Mouse (Mus musculus): ENCODE data around the gene Car5a.

Car5a gene

DNA sequence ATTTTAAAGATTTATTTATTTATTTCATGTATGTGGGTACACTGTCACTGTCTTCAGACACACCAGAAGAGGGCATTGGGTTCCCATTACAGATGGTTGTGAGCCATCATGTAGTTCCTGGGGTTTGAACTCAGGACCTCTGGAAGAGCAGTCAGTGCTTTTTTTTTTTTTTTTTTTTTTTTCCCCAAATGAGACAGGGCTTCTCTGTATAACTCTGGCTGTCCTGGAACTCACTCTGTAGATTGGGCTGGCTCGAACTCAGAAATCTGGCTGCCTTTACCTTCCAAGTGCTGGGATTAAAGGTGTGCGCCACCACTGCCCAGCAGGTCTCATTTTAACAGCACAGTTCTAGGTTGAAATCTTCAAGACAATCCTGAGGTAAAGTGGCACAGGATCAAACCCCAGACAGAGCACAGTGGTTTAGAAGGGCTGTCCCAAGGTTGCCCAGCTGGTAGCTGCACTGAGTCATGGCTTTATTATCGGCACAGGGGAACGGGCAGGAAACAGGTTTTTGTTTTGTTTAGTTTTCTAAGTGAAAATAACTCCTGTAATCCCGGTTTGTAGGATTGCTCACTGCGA lies 4.6 kb upstream of the Car5a start, which contains the start of gene Banp:
Banp (plus strand) TSS at position 529 of the 579 bp plus-strand sequence.
- CTCF ChIA-PET = interaction anchor here in 2 of 4 experiments (0.6 to 2.8 kb wide), 5 partner anchors 14 to 369 kb away, joined by 3 to 20 read pairs (median 6); no protein-coding TSS in a partner anchor
- POLR2A ChIA-PET = interaction anchor here (0.6 to 9.6 kb wide), 28 partner anchors 9 to 615 kb away, joined by 3 to 154 read pairs (median 9); partner anchors contain the start of genes Slc7a5 (in 2 of the 4) and Zcchc14 (in 1 of the 4)

DNA sequence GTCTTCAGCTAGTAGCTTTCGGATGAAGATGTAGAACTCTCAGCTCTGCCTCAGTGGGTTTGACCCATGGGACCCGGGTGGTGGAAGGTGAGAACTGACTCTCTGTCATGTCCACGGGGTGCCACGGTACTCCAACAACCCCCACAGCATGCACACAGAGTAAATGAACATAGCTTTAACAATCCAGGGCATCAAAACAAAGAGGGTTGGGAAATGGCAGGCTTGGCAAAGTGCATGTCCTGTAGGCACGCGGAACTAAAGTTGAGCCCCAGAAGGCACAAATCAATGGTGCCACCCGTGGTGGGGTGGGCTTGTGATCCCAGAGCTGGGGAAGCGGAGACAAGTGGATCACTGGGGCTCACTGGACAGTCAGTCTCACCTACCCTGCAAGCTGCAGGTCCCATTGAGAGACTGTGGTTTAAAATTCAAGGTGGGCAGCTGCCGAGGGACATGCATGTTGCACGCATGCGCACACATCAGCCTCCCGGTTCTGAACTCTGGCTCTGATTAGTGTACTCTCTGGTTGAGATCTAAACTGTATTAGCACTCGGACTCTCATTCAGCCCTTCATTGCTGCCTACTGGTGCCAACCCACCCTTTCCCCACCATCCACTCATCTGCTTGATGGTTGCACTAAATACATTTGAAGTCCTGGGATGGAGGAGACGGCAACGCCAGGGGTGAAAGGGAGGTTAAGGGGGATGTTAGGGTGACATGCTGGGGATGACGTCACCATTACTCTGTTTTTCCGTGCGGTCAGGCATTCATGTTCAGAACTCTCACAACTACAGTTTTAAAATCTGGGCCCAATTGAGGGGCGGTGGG lies 3.8 kb upstream of the Car5a start:
- POLR2A ChIA-PET = interaction anchor here (0.5 to 6.0 kb wide), 69 partner anchors 9 to 575 kb away, joined by 3 to 87 read pairs (median 4); partner anchors contain the start of genes Slc7a5 (in 2 of the 4), Cyba (in 1 of the 4), Fbxo31 (in 1 of the 4) and Klhdc4 (in 1 of the 4)
- CTCF ChIA-PET = interaction anchor here (0.5 to 2.8 kb wide), 17 partner anchors 14 to 1464 kb away, joined by 3 to 23 read pairs (median 4); no protein-coding TSS in a partner anchor

DNA sequence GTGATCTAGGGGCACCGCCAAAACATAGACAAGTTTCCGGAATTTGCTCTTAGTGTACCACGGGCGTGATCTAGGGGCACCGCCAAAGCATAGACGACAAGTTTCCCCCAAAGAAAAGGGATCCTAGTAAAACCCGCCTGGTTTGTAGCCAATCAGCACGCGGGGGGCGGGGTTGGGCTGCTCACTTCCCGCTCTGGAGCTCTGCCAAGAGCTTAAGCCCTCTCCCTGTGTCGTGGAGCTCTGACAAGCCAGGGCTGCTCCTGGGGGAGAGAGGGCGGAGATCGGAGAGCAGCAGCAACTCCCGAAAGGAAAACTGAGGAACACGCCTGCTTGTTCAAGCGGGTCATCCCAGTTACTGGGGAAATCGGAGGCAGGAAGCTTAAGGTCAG lies 3.0 kb upstream of the Car5a start:
- CTCF ChIA-PET = interaction anchor here (0.5 to 2.8 kb wide), 20 partner anchors 13 to 1465 kb away, joined by 3 to 23 read pairs (median 4); no protein-coding TSS in a partner anchor
- POLR2A ChIA-PET = interaction anchor here (0.5 to 6.0 kb wide), 65 partner anchors 8 to 576 kb away, joined by 3 to 87 read pairs (median 4); partner anchors contain the start of genes Slc7a5 (in 2 of the 4), Cyba (in 1 of the 4), Fbxo31 (in 1 of the 4) and Klhdc4 (in 1 of the 4)

DNA sequence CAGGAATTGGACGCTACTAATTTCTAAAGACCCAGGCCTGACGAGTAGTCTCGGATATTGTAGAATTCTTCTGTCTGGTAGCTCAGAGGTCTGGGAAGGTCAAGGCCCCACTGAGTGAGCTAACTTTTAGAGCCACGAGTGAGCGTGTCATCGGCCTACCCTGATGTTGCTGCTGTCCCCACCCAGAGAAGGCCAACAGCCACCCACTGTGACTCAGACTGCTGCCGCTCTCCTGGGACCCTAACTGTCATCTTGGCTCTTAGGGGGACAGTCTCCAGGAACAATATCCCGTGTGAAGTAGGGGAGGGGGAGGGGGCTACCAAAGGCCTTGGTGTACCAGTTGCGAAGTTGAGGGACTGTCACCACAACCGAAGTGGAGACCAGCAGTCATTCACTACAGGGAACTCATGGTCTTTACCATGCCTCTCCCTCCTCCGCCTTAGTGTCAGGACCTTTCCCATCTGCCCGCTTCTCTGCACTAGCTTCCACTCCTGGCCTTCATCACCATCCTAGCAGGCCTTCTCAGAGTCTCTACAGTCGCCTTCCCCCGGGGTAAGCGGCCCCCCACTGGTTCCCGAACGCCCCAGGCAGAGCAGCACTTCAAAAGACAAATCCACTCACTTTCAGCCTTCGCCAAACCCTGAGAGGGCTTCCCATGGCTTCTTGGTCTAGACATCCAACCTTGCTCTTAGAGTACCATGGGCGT lies 2.5 kb upstream of the Car5a start:
- ChIA-PET CTCF (interaction anchor here (0.5 to 2.8 kb wide), 16 partner anchors 12 to 322 kb away, joined by 3 to 23 read pairs (median 4); no protein-coding TSS in a partner anchor), POLR2A (interaction anchor here (0.8 to 6.0 kb wide), 53 partner anchors 8 to 486 kb away, joined by 3 to 87 read pairs (median 4); partner anchors contain the start of genes Slc7a5 (in 2 of the 4), Cyba (in 1 of the 4), Fbxo31 (in 1 of the 4) and Klhdc4 (in 1 of the 4))

DNA sequence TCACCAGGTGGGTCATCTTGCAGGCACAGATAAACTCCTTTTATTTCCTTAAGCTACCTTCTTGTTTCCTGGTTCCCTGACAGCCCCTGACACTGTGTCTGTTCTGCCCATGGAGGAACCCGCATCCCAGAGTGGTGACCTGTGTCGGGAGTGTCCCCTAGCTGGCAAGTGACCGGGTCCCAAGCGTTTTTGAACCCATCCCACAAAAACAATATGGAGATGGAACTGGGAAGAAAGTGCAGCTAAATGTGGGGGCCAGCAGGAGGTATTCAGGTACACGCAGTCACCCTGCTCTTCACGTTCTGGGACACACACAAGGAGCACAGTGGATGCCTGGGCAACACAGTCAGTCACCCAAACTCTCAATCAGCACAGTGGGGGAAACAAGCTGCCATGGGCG lies 1.6 kb upstream of the Car5a start:
- ChIA-PET POLR2A (interaction anchor here in 3 of 4 experiments (0.9 to 6.0 kb wide), 16 partner anchors 7 to 104 kb away, joined by 3 to 87 read pairs (median 14); partner anchors contain the start of gene Slc7a5 (in 2 of the 3)), CTCF (interaction anchor here in 2 of 4 experiments (1.1 to 2.8 kb wide), 6 partner anchors 11 to 323 kb away, joined by 3 to 20 read pairs (median 6); no protein-coding TSS in a partner anchor)

DNA sequence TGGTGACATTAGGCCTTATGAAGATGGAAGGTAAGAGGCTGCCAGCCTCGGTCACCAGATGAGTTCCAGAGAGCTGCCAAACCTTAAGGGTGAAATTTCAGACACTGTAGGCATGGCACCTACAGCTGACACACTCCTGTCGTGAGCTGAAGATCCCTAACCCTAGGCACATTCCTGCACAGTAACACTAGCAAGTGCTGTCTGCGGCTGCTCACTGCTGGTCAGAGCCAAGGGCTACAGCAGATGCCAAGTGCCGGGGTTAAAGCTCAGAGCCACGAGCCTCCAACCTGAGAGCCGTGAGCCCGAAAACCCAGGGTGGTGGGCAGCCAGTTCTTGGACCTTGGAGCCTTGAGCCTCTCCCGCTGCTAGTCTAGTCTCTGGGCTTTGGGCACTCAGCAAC lies 988 bp downstream of the Car5a start:
- ChIA-PET CTCF (interaction anchor here in 3 of 4 experiments (0.7 to 1.9 kb wide), 8 partner anchors 8 to 839 kb away, joined by 3 to 11 read pairs (median 5); no protein-coding TSS in a partner anchor), POLR2A (interaction anchor here in 3 of 4 experiments (0.8 to 3.9 kb wide), 17 partner anchors 8 to 337 kb away, joined by 3 to 22 read pairs (median 3); no protein-coding TSS in a partner anchor)

DNA sequence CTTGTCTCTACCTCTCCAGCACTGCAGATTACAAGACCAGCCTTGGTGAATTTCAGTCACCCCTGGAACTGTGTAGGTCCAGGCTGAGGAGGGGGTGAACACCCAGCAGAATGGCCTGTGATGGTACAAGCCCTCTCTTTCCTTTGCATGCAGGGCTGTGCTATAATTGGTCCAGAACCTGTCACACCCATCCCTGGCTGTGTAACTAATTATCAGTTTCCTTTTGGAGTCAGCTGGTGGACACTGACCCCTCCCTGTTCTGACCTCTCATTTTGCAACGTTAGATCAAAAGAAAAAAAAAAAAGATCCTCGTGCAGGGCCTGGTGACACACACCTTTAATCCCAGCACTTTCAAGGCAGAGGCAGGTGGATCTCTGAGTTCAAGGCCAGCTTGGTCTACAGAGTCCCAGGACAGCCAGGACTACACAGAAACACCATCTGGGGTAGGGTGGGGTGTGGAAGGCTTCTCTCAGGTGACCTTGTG lies 1.6 kb downstream of the Car5a start:
- ChIA-PET POLR2A (interaction anchor here in 2 of 4 experiments (0.7 to 3.9 kb wide), 12 partner anchors 8 to 338 kb away, joined by 3 to 22 read pairs (median 3); no protein-coding TSS in a partner anchor), CTCF (interaction anchor here in 2 of 4 experiments (0.9 to 1.9 kb wide), 6 partner anchors 8 to 93 kb away, joined by 3 to 8 read pairs (median 4); no protein-coding TSS in a partner anchor)

DNA sequence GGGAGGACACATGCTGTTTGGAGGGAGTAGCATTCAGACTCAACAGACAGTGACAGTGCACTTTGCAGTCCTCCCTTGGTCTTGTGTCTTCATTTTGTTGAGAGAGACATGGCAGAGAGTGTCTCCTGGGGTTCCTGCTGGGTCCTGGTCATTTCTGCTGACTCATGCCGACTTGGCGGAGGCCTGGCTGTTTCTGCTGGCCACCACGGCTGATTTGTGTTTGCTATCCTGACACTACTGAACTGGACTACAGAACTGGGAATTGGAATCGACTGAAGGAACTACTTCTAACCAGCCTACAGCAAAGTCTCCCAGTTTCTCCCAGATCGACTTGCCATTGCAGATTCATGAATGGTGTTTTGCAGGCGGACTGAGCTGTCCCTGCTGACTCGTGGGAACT lies 6.0 kb downstream of the Car5a start:
- ChIA-PET POLR2A (interaction anchor here in 2 of 4 experiments (1.1 to 6.2 kb wide), 5 partner anchors 9 to 89 kb away, joined by 5 to 38 read pairs (median 6); partner anchors contain the start of gene Banp (in 1 of the 2)), CTCF (interaction anchor here in 2 of 4 experiments (1.1 to 1.4 kb wide), 2 partner anchors 11 to 89 kb away, joined by 3 to 4 read pairs; no protein-coding TSS in a partner anchor)

DNA sequence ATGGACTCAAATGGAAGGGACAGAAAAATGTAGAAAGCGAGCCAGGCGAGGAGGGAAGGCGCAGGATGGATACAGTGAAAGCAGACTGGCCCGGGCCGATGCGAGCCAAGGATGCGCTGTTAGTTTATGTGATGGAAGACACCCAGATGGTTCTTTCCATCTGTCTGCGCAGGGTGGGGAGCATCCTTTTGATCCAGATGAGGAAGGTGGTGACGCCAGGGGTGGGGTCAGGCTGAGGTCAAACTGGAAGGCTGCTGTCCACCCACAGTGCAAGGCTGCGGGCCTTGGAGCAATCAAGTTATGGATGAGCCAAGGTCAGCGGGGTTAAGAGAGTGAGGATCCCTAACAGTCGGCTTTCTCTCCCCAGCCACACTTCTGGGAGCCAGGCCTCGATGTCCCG lies 8.3 kb downstream of the Car5a start:
- POLR2A ChIA-PET = interaction anchor here in 1 of 4 experiments (6.2 kb wide), 1 partner anchor 12 kb away, joined by 38 read pairs; the partner anchor contains the start of gene Banp
- CTCF ChIA-PET = no interaction called here

DNA sequence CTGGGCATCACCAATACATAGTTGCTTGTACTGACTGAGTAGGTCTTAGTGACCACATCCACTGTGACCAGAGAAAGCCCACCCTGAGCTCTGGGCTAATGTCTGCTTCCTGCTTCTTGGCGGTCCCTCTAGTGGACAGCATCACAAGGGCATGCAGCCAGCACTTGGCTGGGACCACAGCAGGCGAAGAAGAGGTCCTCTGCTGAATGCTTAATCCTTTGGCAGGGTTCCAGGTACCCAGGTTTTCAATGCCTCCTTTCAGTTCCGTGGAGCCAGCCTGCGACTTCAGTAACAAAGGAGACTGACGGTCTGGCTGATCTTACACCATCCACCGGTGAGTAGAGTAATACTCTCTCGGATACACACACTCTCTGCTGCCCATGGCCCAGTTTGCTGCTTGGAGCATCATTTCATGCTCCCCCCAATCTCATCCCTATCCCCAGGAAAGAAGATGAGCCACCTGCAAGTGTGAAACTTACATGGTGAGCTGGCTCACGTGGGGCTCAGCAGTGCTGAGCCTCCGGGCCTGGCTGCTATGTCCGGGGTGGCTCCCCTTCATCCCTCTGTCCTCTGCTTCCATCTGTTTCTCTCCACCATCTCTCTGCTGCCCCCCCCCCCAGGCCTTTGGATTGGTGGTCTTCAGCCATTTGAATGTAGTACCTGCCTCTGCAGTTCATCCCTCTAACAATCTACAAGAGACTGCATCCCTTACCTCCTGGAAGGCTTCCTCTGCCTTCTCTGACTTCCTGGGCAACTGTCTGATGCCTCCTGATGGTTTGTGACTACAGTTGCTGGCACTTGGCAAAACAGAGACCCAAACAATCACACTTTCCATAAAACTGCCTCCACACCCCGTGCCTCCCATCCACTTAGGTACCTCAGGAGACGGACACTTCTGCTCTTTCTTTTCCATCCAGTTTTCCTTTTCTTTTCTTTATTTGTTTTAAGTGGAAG lies 9.1 kb downstream of the Car5a start:
- POLR2A ChIA-PET = interaction anchor here (0.5 to 79.2 kb wide), 23 partner anchors 8 to 86 kb away, joined by 3 to 3941 read pairs (median 7); partner anchors contain the start of genes Slc7a5 (in 2 of the 4) and Car5a (in 1 of the 4)
- CTCF ChIA-PET = interaction anchor here (0.6 to 6.8 kb wide), 33 partner anchors 9 to 509 kb away, joined by 3 to 137 read pairs (median 6); partner anchors contain the start of gene Car5a (in 1 of the 4)

DNA sequence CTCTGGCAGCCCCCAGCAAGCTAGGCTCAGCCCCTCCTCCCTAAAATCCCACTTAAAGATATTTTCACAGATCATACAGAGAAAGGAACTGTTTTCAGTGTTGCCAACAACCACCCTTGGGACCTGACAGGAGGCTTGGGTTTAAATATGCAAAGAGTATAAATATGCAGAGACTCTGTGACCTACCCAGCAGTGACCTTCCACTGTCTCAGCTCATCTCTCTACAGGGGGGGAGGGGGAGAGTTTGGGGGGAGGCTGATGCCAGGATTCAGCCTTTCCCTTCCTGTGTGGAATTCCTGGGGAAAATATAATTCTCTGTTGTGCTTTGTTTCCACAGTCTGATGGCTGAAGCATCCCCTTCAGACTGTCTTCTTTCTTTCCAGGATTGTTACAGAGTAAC lies 9.8 kb downstream of the Car5a start:
- POLR2A ChIA-PET = interaction anchor here (0.5 to 79.2 kb wide), 35 partner anchors 9 to 1167 kb away, joined by 3 to 3941 read pairs (median 5); partner anchors contain the start of genes Slc7a5 (in 2 of the 4), Car5a (in 1 of the 4) and Klhdc4 (in 1 of the 4)
- CTCF ChIA-PET = interaction anchor here (0.6 to 6.8 kb wide), 58 partner anchors 9 to 626 kb away, joined by 3 to 137 read pairs (median 4); partner anchors contain the start of gene Car5a (in 1 of the 4)

DNA sequence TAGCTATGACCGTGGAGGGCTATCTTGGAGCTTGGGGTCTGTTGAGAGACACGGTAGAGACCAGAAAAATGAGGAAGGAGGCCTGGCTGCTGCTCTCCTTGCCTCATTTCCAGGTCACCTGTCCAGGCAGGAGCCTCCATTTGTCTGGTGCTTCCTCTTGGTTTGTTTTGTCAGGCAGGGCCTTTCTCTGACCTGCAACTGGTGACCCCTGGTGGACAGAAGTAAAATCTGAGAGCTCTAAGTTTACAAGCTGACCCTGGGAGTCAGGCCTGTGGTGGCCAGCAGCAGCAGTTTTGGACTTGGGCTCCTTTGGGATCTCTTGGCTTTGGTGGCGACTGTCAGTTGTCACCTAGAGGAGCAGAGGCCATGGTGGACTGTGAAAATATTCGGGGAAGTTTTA lies 10.2 kb downstream of the Car5a start:
- ChIA-PET POLR2A (interaction anchor here (0.5 to 79.2 kb wide), 36 partner anchors 9 to 1166 kb away, joined by 3 to 3941 read pairs (median 4); partner anchors contain the start of genes Slc7a5 (in 2 of the 4), Car5a (in 1 of the 4) and Klhdc4 (in 1 of the 4)), CTCF (interaction anchor here (0.6 to 6.8 kb wide), 59 partner anchors 9 to 1403 kb away, joined by 3 to 137 read pairs (median 4); partner anchors contain the start of gene Car5a (in 1 of the 4))

DNA sequence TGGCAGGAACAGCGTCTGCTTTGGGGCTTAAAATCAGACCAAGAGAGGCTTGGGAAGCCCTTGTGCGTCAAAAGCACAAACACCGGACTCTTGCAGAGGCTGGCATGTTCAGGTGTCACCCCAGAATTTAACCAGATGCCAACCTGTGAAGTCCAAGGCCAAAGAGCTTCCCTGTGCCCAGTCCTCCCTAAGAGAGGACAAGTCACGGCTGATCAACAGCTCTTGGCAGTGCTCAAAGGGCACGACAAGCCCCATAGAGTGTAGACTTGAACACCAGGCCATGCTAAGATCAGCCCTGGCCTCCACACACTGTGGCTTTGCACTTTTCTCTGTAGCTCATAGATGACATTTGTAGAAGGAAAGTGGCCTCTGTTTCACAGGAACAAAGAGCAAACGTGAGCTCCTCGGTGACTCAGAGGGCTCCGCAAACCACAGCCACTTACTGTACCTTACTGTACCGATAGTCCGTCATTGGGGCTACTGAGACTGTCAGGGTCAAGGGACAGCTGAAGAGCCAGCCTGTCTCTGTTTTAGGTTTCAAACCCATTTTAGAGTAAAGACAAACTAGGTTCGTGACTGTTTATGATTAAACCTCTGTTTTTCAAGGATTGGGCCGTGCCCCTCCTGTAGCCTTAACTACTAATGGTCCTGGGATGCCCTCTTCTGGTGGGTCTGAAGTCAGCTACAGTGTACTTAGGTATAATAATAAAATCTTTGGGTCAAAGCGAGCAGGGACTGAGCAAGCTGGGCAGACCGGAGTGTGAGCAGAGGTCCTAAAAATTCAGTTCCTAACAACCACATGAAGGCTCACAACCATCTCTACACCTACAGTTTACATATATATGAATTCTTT lies 11.8 kb downstream of the Car5a start:
- POLR2A ChIA-PET = interaction anchor here (0.6 to 79.2 kb wide), 23 partner anchors 9 to 182 kb away, joined by 3 to 3941 read pairs (median 5); partner anchors contain the start of genes Banp (in 2 of the 4) and Slc7a5 (in 2 of the 4)
- CTCF ChIA-PET = interaction anchor here (0.6 to 6.8 kb wide), 24 partner anchors 14 to 458 kb away, joined by 3 to 137 read pairs (median 4); no protein-coding TSS in a partner anchor

DNA sequence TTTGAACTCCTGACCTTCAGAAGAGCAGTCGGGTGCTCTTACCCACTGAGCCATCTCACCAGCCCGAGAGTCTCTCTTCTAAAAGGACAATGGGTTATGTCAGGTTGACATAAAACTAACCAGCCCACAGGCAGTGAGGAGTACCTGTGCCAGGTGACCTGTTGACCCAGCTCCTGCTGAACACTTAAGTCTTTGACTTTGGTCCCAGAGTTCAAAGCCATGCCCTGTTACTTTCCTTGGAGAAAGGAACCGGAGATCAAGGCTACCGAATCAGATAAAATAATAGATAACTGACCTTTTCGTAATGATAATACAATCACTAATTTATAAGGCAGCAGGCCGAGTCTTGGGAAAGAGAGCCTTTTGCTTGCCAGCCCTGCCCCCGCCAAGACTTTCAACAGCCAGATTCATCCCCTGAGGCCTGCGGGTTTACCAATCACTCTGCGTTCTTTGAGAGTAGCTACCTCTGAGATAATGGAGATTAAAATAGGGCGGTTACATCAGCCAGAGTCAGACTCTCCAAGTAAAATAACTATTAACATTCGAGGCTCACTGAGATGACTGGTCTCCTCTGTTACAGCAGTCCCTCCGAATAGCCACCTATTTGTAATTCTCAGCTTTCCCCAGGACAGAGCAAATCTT lies 12.6 kb downstream of the Car5a start:
- ChIA-PET CTCF (interaction anchor here (0.6 to 6.8 kb wide), 23 partner anchors 15 to 459 kb away, joined by 3 to 137 read pairs (median 5); no protein-coding TSS in a partner anchor), POLR2A (interaction anchor here (0.6 to 79.2 kb wide), 25 partner anchors 9 to 546 kb away, joined by 3 to 3941 read pairs (median 5); partner anchors contain the start of genes Banp (in 2 of the 4) and Slc7a5 (in 2 of the 4))

Data from embryonic stem cell, embryonic (primary cell).